Mouse (Mus musculus) embryonic facial prominence, embryonic 13.5 days (tissue): ENCODE measurements around the gene Traf6. TPM values are rescaled to one million over a fixed set of nuclear protein-coding genes. Genes with fewer than 3 reads are reported as not detected.

Experiments
- ATAC-seq: fragments of 200-750 bp; cut with Nextera tagmentation; 2 replicates; pipeline ENCODE4 v1.8.0; 2017; ENCODE audit warnings: low read depth; ENCODE audit not compliant: insufficient number of reproducible peaks, insufficient read depth, low FRiP score, low TSS enrichment
- H3K27ac ChIP-seq: fragments of 300-500 bp; sonication (generic); 2 replicates; pipeline ENCODE4 v1.5.1; 2015; ENCODE audit warnings: moderate library complexity, mild to moderate bottlenecking, inconsistent platforms
- H3K27me3 ChIP-seq: fragments of 300-500 bp; sonication (generic); 2 replicates; pipeline ENCODE4 v1.6.1; 2015; ENCODE audit warnings: mild to moderate bottlenecking, inconsistent platforms
- H3K36me3 ChIP-seq: fragments of 300-500 bp; sonication (generic); 2 replicates; pipeline ENCODE4 v1.6.1; 2015; ENCODE audit warnings: mild to moderate bottlenecking, inconsistent platforms
- H3K4me1 ChIP-seq: fragments of 300-500 bp; sonication (generic); 2 replicates; pipeline ENCODE4 v1.6.1; 2015; ENCODE audit warnings: inconsistent platforms
- H3K4me2 ChIP-seq: fragments of 300-500 bp; sonication (generic); 2 replicates; pipeline ENCODE4 v1.6.1; 2015; ENCODE audit warnings: moderate library complexity, mild to moderate bottlenecking, inconsistent platforms
- H3K4me3 ChIP-seq: fragments of 300-500 bp; sonication (generic); 2 replicates; pipeline ENCODE4 v1.5.1; 2015; ENCODE audit warnings: mild to moderate bottlenecking, inconsistent platforms
- H3K9ac ChIP-seq: fragments of 300-500 bp; sonication (generic); 2 replicates; pipeline ENCODE4 v1.6.1; 2015; ENCODE audit warnings: mild to moderate bottlenecking, inconsistent platforms
- H3K9me3 ChIP-seq: fragments of 300-500 bp; sonication (generic); 2 replicates; pipeline ENCODE4 v1.6.1; 2016; ENCODE audit warnings: inconsistent platforms
- WGBS: fragments of 180-500 bp; shearing (Covaris S2); methylation state at CpG from one replicate; pipeline ENCODE4 v1.1.7; 2015; ENCODE audit warnings: mixed read lengths; 5-methylcytosine and 5-hydroxymethylcytosine counted together
- polyA plus RNA-seq: library from polyadenylated mRNA; unstranded; fragments of >200 nt; fragmentation: Nextera tagmentation; extraction: Ambion mirVana; gene quantifications from 2 replicates; pipeline ENCODE4 v1.2.1, GENCODE M21; 2015

Traf6 gene
- polyA plus RNA-seq, 1 experiment from 2014 or later, result 8.8 TPM

- 22% methylated on average over 9 of the region's 9 CpGs for WGBS
- Histone ChIP-seq H3K4me2 (no peak overlapping the region), H3K27ac (no peak overlapping the region)
These were observed 13.0 kb upstream of the Traf6 start for GRCm38 (mm10) chr2:101665058-101665702.

GRCm38 (mm10) chr2:101665703-101666092 lies 12.5 kb upstream of the Traf6 start:
- Histone ChIP-seq H3K27me3 (peaks cover 3% of the 10 kb centered on the region; the same call in 1 of the 2 replicates), H3K9me3 (no peaks in the 10 kb centered on the region), H3K9ac (no peak overlapping the region), H3K4me1 (no peaks in the 10 kb centered on the region), H3K36me3 (no peaks in the 10 kb centered on the region), H3K4me2 (no peak overlapping the region), H3K4me3 (no peak overlapping the region), H3K27ac (no peak overlapping the region)
- ATAC-seq, result no peak
- 82% methylated on average over 3 of the region's 3 CpGs for WGBS

More at GRCm38 (mm10) chr2:101665058-101665702, 13.0 kb upstream of the Traf6 start:
- no peaks in the 10 kb centered on the region for H3K36me3 ChIP-seq
- H3K4me3 ChIP-seq, result no peak overlapping the region
- no peak overlapping the region for H3K9ac ChIP-seq
- no peaks in the 10 kb centered on the region for H3K9me3 ChIP-seq
- ATAC-seq, result 0 out of 2 replicates have a peak, but pooled peaks have one; percentile 48
- peaks cover 3% of the 10 kb centered on the region; the same call in 1 of the 2 replicates for H3K27me3 ChIP-seq
- no peaks in the 10 kb centered on the region for H3K4me1 ChIP-seq

GRCm38 (mm10) chr2:101668751-101669150 lies 9.5 kb upstream of the Traf6 start:
- no peak overlapping the region for H3K27ac ChIP-seq
- no peak overlapping the region for H3K4me2 ChIP-seq
- no peak for ATAC-seq
- no peaks in the 10 kb centered on the region for H3K9me3 ChIP-seq
- no peaks in the 10 kb centered on the region for H3K36me3 ChIP-seq
- H3K4me1 ChIP-seq, result no peaks in the 10 kb centered on the region
- no peak overlapping the region for H3K9ac ChIP-seq
- H3K27me3 ChIP-seq, result peaks cover 3% of the 10 kb centered on the region; the same call in 1 of the 2 replicates
- 91% methylated on average over 3 of the region's 3 CpGs for WGBS
- H3K4me3 ChIP-seq, result no peak overlapping the region

- Histone ChIP-seq H3K36me3 (no peaks in the 10 kb centered on the region), H3K9ac (no peak overlapping the region), H3K4me2 (no peak overlapping the region), H3K27me3 (peaks cover 6% of the 10 kb centered on the region), H3K4me1 (no peaks in the 10 kb centered on the region), H3K9me3 (no peaks in the 10 kb centered on the region), H3K4me3 (no peak overlapping the region), H3K27ac (no peak overlapping the region)
- ATAC-seq, result no peak
- WGBS, result 79% methylated on average over 3 of the region's 3 CpGs
These were observed 4.7 kb upstream of the Traf6 start for GRCm38 (mm10) chr2:101673547-101673946.

GRCm38 (mm10) chr2:101679164-101679784 lies 1.0 kb downstream of the Traf6 start:
- no peak overlapping the region for H3K27ac ChIP-seq
- no peak for ATAC-seq
- peak overlapping the region; percentile 95 for H3K9ac ChIP-seq

GRCm38 (mm10) chr2:101684421-101684820 lies 6.2 kb downstream of the Traf6 start:
- whole genome bisulfite sequencing, result 94% methylated on average over 12 of the region's 12 CpGs
- Histone ChIP-seq H3K9ac (no peak overlapping the region), H3K4me2 (no peak overlapping the region), H3K9me3 (no peaks in the 10 kb centered on the region), H3K4me1 (peaks cover 2% of the 10 kb centered on the region), H3K36me3 (peaks cover 44% of the 10 kb centered on the region), H3K4me3 (no peak overlapping the region), H3K27me3 (no peaks in the 10 kb centered on the region), H3K27ac (no peak overlapping the region)
- no peak for ATAC-seq

More at GRCm38 (mm10) chr2:101679164-101679784, 1.0 kb downstream of the Traf6 start:
- peak overlapping the region; percentile 98 for H3K4me3 ChIP-seq
- H3K9me3 ChIP-seq, result no peaks in the 10 kb centered on the region
- 0 out of 2 replicates have a peak, but pooled peaks cover under 1% of the 10 kb centered on the region for H3K36me3 ChIP-seq
- H3K4me2 ChIP-seq, result peak overlapping the region; percentile 67
- H3K4me1 ChIP-seq, result peaks cover 5% of the 10 kb centered on the region
- H3K27me3 ChIP-seq, result peaks cover 6% of the 10 kb centered on the region
- WGBS, result 2% methylated on average over 15 of the region's 15 CpGs

- no peak for ATAC-seq
- Histone ChIP-seq H3K4me2 (no peak overlapping the region), H3K4me1 (no peaks in the 10 kb centered on the region), H3K9me3 (no peaks in the 10 kb centered on the region), H3K27ac (no peak overlapping the region), H3K27me3 (no peaks in the 10 kb centered on the region), H3K36me3 (peaks cover 72% of the 10 kb centered on the region), H3K9ac (no peak overlapping the region), H3K4me3 (no peak overlapping the region)
- 88% methylated on average over 5 of the region's 5 CpGs for WGBS
These were observed 9.8 kb downstream of the Traf6 start for GRCm38 (mm10) chr2:101688011-101688410.

GRCm38 (mm10) chr2:101690252-101690827 lies 12.1 kb downstream of the Traf6 start:
- Histone ChIP-seq H3K27me3 (no peaks in the 10 kb centered on the region), H3K9ac (no peak overlapping the region), H3K36me3 (peaks cover 74% of the 10 kb centered on the region), H3K9me3 (no peaks in the 10 kb centered on the region), H3K4me3 (no peak overlapping the region), H3K4me1 (no peaks in the 10 kb centered on the region), H3K27ac (no peak overlapping the region), H3K4me2 (no peak overlapping the region)
- 90% methylated on average over 9 of the region's 9 CpGs for WGBS
- no peak for ATAC-seq

GRCm38 (mm10) chr2:101693043-101693442 lies 14.8 kb downstream of the Traf6 start:
- 76% methylated on average over 4 of the region's 4 CpGs for WGBS
- no peaks in the 10 kb centered on the region for H3K27me3 ChIP-seq
- no peak overlapping the region for H3K4me3 ChIP-seq
- H3K36me3 ChIP-seq, result peaks cover 68% of the 10 kb centered on the region
- no peaks in the 10 kb centered on the region for H3K9me3 ChIP-seq
- no peak overlapping the region for H3K27ac ChIP-seq
- no peak overlapping the region for H3K9ac ChIP-seq
- H3K4me2 ChIP-seq, result no peak overlapping the region
- ATAC-seq, result no peak
- no peaks in the 10 kb centered on the region for H3K4me1 ChIP-seq

GRCm38 (mm10) chr2:101693577-101694215 lies 15.5 kb downstream of the Traf6 start:
- Histone ChIP-seq H3K27me3 (no peaks in the 10 kb centered on the region), H3K4me1 (no peaks in the 10 kb centered on the region), H3K4me2 (no peak overlapping the region), H3K9me3 (no peaks in the 10 kb centered on the region), H3K4me3 (no peak overlapping the region), H3K9ac (no peak overlapping the region), H3K36me3 (peaks cover 71% of the 10 kb centered on the region), H3K27ac (no peak overlapping the region)
- no peak for ATAC-seq
- 55% methylated on average over 5 of the region's 5 CpGs for WGBS

- ATAC-seq, result no peak
- Histone ChIP-seq H3K27me3 (no peaks in the 10 kb centered on the region), H3K27ac (no peak overlapping the region), H3K4me3 (no peak overlapping the region), H3K36me3 (peaks cover 67% of the 10 kb centered on the region), H3K4me1 (0 out of 2 replicates have a peak, but pooled peaks cover 2% of the 10 kb centered on the region), H3K9me3 (no peaks in the 10 kb centered on the region), H3K9ac (no peak overlapping the region), H3K4me2 (no peak overlapping the region)
- WGBS, result 88% methylated on average over 7 of the region's 7 CpGs
These were observed 17.4 kb downstream of the Traf6 start for GRCm38 (mm10) chr2:101695584-101695983.
